Mouse (Mus musculus) ovary, postnatal 36 days (tissue): ENCODE measurements around the gene Mndal.
"Not testable (repeated sequence)": the region's sequence is repeated elsewhere in the genome, so short reads cannot be mapped to it uniquely, and the experiment has no call there.

ENCODE experiments used
- DNase-seq: peaks from one replicate; pipeline ENCODE4 v3.0.0; 2022; ENCODE audit warnings: low spot score, mixed read lengths

Mndal gene

DNA sequence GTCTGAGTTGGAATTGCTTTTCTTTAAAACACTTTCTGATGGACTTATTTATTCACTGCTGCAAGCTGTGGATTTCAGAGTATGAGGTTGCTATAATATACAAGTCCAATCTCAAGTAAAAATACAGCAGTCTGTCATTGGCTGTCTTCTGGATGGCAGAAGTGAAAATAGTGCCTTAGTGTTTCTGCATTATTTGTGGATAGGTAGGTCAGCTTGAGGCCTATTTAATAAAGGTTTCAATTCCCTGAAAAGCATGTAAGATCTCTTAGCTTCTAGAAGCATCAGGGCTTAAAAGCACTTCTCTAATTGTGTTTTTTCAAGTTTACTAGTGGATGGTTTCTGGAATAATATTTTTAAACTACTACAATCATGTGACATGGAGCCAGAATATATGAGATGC is 52.5 kb downstream of the Mndal start:
- not testable (repeated sequence) for DNase-seq

DNA sequence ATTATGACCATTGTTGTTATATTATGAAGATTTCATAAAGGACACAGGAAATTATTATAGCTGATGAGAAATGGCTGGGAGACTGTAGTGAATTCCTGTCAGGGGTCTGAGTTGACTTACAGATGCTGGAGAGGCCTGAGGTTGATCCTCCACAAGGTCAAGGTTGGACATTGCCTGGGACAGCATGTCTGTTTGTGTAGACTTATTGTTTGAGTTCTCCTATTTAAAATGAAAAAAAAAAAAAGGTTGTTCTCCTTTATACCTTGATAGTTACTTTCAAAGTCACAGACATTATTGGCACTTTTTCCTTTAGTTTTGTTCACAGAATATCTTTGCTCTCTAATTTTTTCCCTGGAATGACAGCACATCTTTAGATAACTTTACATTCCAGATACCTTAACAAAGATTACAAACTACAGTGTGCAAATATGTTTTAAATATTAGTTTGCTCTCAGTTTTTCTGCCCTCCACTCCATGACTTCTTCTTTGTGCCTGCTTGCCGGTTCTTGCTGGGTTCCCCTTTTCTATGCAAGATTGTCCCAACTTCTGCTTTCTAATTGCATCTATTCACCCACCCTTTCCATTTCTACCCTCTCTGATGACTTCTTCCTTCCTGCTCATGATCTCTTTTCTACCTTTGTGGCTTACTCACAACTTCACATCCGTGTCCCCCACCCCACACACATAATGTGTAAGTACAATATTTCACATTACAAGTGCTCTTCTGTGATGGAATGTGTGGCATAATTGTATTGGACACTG is 55.1 kb downstream of the Mndal start:
- DNase-seq, result not testable (repeated sequence)

DNA sequence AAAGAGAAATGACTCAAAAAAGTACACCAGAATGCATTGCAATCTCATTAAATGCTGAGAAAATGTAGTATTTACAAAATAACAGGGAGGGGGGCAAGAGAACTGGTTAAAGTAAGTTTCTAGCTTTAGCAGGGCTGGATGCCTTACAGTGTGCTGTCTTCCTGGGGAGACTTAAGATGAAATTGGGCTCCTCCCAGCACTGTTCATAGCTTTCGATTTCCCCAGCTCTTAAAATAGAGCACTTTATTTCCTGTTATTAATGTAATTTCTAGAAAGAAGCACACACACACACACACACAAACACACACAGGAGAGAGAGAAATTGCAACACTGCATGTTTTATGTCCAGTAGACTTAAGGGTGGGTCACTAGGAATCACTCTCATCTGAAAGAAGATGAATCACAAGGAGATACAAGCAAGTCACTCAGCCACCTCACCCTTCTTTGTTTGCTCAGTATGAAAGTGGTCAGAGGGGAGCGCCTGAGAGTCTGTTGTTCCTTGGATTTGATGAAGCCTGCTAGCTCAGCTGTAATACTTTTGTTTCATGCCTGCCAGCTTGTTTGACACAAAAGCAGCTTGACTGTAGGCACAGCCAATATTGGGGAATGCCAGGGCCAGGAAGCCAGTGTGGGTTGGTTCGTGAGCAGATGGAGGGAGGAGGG is 62.2 kb downstream of the Mndal start:
- DNase-seq, result not testable (repeated sequence)

DNA sequence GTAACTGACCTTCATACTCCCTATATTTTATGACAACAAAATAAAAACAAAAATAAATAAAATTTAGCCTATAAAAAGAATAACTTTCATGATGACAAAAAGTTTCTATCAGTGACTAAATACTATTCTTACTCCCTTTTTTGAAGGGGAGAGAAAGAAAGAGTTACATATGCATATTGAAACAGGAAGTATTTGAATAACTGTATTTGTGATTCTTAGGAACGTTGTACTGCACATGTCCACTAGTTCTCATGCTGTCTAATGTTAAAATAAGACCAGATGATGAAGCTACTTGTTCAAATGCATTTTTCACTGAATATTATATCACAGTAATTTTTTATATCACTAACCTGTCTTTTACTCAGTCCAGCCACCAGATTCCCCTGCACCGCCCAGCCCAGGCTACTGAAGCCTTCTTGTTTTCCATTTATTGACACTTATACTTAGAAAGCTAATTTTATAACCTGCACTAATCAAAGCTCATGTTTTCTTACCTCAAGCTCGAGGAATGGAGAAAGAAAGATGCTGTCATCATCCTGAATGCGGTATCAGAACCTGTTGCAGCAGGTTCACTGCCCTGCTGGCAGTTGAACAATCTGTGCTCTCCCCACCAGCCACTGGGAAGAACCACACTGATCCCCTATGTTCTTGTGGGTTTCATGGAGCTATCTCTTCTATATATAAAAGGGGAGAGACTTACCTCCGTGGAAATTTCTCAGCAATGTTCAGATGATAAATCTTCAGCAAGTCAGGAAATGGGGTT is 62.9 kb downstream of the Mndal start:
- not testable (repeated sequence) for DNase-seq

DNA sequence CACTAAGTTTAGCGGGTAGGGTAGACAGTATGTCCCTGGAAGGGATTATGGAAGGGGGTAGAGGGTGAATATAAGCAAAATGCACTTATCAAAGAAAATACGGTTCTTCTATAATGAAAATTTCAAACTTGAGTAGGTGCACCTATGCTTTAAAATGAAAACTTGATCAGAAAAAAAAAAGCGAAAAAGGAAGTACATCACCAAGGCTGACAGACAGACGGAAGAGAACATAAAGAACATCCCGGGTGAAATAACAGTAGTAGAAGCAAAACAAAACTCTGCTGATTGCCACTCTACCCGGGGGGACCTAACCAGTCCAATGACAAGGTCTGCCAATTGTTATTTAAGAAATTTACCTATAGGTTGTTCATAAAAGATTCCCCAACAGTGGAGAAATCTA is 64.0 kb downstream of the Mndal start:
- not testable (repeated sequence) for DNase-seq

DNA sequence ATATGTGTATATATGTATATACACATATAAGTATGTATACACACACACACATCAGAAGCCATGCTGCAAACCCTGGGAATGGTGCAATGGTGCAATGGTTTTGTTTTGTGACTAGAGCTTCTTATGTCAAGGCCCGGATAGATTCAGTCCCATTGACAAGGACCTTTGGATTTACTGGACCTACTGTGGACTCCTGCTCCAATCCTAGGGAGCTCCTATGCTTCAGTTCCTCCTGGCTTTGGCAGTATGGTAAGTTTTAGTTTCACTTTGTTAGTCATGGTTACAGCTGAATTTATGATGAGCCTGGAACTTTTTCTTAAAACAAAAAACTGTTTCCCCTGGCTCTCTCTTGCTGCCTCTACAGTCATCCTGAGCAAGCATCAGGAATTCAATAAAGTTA is 65.2 kb downstream of the Mndal start:
- not testable (repeated sequence) for DNase-seq

DNA sequence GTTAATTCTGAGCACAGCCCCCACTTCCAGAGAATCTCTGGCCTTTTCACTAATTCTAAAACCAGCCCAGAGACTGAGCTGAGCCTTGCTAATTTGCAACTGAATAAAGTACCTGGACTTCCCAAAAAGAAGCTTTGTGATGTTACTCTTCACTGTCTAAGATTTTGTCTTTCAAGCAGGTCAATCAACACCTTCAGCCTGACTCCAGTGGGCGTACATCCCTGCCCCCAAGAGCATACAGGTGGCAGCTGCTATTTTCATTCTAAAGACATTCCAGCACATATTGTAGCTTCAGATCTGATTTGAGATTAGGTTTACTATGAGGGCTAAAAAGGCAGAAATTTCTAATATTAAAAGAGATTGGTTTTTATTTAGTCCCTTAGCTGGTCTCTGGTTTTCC is 73.7 kb downstream of the Mndal start:
- DNase-seq, result not testable (repeated sequence)

DNA sequence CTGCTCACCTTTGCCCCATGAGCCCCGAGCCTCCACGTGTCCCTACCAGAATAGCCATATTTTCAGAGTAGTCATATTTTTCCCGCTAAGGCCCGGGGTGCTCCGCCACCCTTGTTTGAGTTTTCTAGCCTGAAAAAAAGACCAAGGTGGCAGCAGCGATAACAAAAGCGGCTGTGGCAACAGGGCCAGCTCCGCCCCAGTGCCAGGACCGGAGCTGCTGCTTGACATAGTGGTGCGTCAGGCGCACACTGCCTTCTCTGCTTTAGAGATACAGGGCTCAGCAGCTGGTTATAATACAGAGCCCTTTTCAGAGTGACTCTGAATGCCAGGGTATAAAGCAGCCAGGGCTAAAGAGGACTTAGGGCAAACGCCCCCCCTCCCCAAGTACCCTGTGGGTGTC is 75.8 kb downstream of the Mndal start:
- DNase-seq, result no peak

DNA sequence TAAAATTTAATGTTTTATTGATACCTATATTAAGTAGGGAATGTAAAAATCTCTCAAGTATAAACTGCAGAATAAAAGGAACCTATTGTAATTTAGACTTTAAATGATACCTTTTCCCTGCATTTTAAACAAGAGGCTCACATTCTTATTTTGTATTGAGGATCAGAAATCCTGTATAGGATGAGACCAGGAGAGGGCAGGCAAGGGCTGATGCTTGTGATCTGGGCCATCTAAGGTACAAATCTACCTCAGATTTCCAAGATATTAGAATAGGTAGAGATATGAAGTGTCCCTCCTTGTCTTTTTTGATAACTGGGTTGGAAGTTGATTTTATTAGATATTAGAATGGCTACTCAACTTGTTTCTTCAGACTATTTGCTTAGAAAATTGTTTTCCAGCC is 88.6 kb downstream of the Mndal start:
- DNase-seq, result not testable (repeated sequence)

DNA sequence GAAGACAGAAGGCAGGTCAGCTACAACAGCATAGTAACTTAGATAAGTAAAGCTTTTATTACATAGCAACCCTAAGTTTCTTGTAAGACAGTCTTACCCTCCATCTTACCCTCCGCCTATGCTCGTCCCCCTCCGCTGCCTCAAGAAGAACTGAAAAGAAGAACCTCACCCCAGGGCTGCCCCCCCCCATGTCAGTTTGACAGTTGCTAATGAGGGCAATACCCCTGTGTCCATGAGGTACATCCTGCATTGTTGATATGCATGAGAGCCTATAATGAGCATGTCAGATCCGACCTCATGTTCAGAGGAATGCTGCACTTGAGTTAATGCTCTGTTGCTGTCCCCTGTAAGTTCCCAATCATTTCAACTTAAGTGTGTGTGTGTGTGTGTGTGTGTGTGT is 89.4 kb downstream of the Mndal start:
- not testable (repeated sequence) for DNase-seq

DNA sequence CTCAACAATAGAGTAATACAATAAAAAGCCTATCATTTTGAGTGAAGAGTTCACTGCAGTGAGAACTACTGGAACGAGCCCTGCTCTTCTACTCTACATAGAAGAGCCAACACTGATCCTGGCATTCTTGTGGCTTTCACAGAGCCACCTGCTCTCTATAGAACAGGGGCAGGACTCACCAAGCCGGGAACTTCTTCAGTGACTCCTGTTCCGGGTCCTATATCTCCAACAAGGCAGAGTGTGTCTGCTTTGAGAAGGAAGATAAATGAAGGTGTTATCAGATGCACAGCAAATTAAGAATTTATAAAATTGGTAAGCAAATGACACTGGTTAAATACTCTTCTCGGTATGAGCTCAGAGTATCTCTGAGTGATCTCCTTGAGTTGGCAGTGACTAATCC is 96.1 kb downstream of the Mndal start:
- DNase-seq, result not testable (repeated sequence)

DNA sequence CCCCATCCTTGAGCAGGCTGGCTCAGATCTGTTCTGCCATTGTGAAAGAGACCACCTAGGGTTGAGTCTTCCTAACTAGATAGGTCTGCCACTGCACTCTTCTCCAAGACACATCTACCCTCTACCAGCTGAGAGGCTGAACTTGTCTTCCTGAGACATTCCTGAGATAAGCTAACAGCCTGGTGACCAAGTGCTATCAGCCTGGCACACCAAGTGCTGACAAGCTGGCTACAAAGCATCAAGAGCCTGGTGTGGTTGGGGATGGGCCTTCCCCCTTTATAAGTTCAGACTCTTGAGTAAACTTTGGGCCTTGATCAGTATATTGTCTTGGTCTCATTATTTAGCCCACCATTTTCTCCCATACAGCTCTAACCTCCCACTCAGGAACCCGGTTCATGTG is 97.5 kb downstream of the Mndal start:
- no peak for DNase-seq

DNA sequence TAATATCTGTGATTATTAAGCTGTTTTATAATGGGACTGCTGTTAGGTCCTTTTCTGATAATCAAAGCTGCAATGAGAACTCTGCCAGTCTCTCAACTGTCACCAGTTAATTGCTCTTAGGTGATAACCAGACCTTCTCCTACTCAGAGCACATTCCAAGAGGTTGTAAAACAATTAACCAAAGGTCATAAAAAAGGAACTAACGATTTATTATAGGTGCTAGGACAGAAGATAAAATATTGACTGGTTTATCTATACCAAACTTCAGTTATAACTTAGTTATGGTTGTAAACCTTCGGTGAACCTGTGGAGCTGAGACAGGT is 120.8 kb downstream of the Mndal start:
- not testable (repeated sequence) for DNase-seq

DNA sequence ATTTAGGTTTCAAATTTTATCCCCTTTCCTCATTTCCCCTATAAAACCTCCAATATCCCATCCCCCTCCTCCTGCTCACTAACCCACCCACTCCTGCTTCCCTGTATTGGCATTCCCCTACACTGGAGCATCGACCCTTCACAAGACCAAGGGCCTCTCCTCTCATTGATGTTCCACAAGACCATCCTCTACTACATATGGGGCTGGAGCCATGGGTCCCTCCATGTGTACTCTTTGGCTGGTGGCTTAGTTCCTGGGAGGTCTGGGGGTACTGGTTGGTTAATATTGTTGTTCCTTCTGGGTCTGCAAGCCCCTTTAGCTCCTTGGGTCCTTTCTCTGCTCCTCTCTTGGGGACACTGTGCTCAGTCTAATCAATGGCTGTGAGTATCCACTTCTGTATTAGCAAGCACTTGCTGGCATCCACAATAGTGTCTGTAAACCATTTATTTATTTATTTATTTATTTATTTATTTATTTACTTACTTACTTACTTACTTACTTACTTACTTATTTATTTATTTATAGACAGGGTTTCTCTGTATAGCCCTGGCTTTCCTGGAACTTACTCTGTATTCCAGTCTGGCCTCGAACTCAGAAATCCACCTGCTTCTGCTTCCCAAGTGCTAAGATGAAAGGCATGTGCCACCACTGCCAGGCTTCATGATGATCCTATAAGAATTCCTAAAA is 121.4 kb downstream of the Mndal start:
- not testable (repeated sequence) for DNase-seq

DNA sequence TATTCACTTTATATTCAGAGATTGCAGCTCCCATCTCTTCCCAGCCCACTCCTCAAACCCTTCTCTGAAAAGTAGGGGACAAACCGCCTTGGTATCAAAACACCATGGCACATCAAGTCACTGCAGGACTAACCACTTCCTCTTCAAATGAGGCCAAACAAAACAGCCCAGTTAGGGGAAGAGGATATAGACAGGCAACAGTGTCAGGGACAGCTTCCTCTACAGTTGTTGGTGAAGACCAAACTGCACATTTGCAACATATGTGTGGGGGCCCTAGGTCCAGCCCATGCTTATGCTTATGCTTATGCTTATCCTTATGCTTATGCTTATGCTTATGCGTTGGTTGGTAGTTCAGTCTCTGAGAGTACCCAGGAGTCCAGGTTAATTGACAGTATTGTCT is 133.0 kb downstream of the Mndal start:
- DNase-seq, result not testable (repeated sequence)

DNA sequence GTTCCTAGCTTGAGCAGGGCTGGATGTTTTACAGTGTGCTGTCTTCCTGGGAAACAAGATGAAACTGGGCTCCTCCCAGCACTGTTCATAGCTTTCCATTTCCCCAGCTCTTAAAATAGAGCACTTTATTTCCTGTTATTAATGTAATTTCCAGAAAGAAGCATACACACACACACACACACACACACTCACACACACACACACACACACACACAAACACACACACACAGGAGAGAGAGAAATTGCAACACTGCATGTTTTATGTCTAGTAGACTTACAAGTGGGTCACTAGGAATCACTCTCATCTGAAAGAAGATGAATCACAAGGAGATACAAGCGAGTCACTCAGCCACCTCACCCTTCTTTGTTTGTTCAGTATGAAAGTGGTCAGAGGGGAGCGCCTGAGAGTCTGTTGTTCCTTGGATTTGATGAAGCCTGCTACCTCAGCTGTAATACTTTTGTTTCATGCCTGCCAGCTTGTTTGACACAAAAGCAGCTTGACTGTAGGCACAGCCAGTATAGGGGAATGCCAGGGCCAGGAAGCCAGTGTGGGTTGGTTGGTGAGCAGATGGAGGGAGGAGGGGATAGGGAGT is 139.5 kb downstream of the Mndal start:
- DNase-seq, result not testable (repeated sequence)

DNA sequence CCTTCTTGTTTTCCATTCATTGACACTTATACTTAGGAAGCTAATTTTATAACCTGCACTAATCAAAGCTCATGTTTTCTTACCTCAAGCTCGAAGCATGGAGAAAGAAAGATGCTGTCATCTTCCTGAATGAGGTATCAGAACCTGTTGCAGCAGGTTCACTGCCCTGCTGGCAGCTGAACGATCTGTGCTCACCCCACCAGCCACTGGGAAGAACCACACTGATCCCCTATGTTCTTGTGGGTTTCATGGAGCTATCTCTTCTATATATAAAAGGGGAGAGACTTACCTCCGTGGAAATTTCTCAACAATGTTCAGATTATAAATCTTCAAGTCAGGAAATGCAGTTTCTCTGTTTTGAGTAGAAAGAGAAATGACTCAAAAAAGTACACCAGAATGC is 140.1 kb downstream of the Mndal start:
- not testable (repeated sequence) for DNase-seq

DNA sequence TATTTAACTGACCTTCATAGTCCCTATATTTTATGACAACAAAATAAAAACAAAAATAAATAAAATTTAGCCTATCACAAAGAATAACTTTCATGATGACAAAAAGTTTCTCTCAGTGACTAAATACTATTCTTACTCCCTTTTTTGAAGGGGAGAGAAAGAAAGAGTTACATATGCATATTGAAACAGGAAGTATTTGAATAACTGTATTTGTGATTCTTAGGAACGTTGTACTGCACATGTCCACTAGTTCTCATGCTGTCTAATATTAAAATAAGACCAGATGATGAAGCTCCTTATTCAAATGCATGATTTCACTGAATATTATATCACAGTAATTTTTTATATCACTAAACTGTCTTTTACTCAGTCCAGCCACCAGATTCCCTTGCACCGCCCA is 140.5 kb downstream of the Mndal start:
- not testable (repeated sequence) for DNase-seq
